Mouse (Mus musculus) ES-E14 (cell line): ENCODE data around the gene St6galnac3. TPM values are rescaled to one million over a fixed set of nuclear protein-coding genes. Genes with fewer than 3 reads are reported as not detected.

ENCODE experiments used
- DNase-seq: peaks from one replicate; pipeline ENCODE4 v3.0.0-alpha.2; 2013; ENCODE audit warnings: low read depth, low spot score
- H3K27ac ChIP-seq: 2 replicates; pipeline ENCODE4 v1.5.1; 2012; ENCODE audit warnings: low read depth, mild to moderate bottlenecking, low read length, moderate library complexity, mixed read lengths; ENCODE audit not compliant: poor library complexity, insufficient read depth, severe bottlenecking
- H3K36me3 ChIP-seq: 2 replicates; pipeline ENCODE4 v1.6.1; 2012; ENCODE audit warnings: mild to moderate bottlenecking, low read length, moderate library complexity, mixed read lengths; ENCODE audit not compliant: control insufficient read depth, poor library complexity, insufficient read depth, severe bottlenecking
- H3K4me1 ChIP-seq, 2 experiments: fragments of 150-350 bp in 1 of 2; sonication (generic) in 1 of 2; 2 replicates each; pipeline ENCODE4 v1.6.1; 2012; ENCODE audit warnings: low read length in 2 of 2, mild to moderate bottlenecking in 1 of 2, mixed read lengths in 1 of 2; ENCODE audit not compliant: control insufficient read depth in 2 of 2, insufficient read depth in 2 of 2, poor library complexity in 1 of 2
- H3K4me3 ChIP-seq, 2 experiments: fragments of 150-350 bp in 1 of 2; sonication (generic) in 1 of 2; 2 replicates each; pipeline ENCODE4 v1.5.1; 2012; ENCODE audit warnings: low read length in 2 of 2, low read depth in 1 of 2, mild to moderate bottlenecking in 1 of 2, mixed read lengths in 1 of 2; ENCODE audit not compliant: insufficient read depth in 1 of 2, poor library complexity in 1 of 2, severe bottlenecking in 1 of 2
- H3K9ac ChIP-seq: 2 replicates; pipeline ENCODE4 v1.6.1; 2012; ENCODE audit warnings: low read depth, mild to moderate bottlenecking, low read length, mixed read lengths; ENCODE audit not compliant: poor library complexity, insufficient read depth, severe bottlenecking
- H3K9me3 ChIP-seq: fragments of 150-350 bp; sonication (generic); 2 replicates; pipeline ENCODE4 v1.6.1; 2012; ENCODE audit warnings: low read depth, mild to moderate bottlenecking, low read length; ENCODE audit not compliant: control insufficient read depth, insufficient read depth
- CHD2 ChIP-seq: IDR thresholded peaks from 2 replicates; pipeline ENCODE4 v1.6.1; 2014; ENCODE audit warnings: mild to moderate bottlenecking, low read depth, low read length, inconsistent platforms
- HCFC1 ChIP-seq: IDR thresholded peaks from 2 replicates; pipeline ENCODE4 v1.6.1; 2012; ENCODE audit warnings: low read length, inconsistent platforms, borderline replicate concordance; ENCODE audit not compliant: insufficient read depth
- MAFK ChIP-seq: IDR thresholded peaks from 2 replicates; pipeline ENCODE4 v1.6.1; 2014; ENCODE audit warnings: mild to moderate bottlenecking, low read depth, low read length, inconsistent platforms; ENCODE audit not compliant: insufficient read depth
- ZC3H11A ChIP-seq: IDR thresholded peaks from 2 replicates; pipeline ENCODE4 v1.6.1; 2012; ENCODE audit warnings: low read depth, mild to moderate bottlenecking, inconsistent platforms, low read length, borderline replicate concordance
- ZNF384 ChIP-seq: IDR thresholded peaks from 2 replicates; pipeline ENCODE4 v1.6.1; 2012; ENCODE audit warnings: low read depth, low read length, inconsistent platforms
- in situ Hi-C, 2 experiments: fragments of 600-800 bp; cut with MboI; formaldehyde crosslinking; loops; one replicate each; pipeline ENCODE4 v1.15.1; 2025; ENCODE audit warnings: low sequenced_read_pairs in 2 of 2, inconsistent platforms in 1 of 2; ENCODE audit not compliant: unreplicated experiment in 2 of 2
- total RNA-seq: library from RNA; depleted of rRNA; stranded (reverse); fragments of 300-350 nt; gene quantifications from 2 replicates; pipeline ENCODE4 v1.2.3, GENCODE M21; 2012

The St6galnac3 gene
- total RNA-seq, 1 experiment: 3.8 TPM

- Histone ChIP-seq H3K4me1 (peaks cover 3 to 9% of the 10 kb centered on the region in 2 experiments; a peak in 1 of 4 replicates), H3K36me3 (peaks cover 12% of the 10 kb centered on the region), H3K9ac (peak overlapping the region; percentile 84), H3K4me3 (peak overlapping the region; percentile 89 to 93), H3K27ac (peak overlapping the region; percentile 53; the same call in 1 of the 2 replicates), H3K9me3 (no peaks in the 10 kb centered on the region)
- TF ChIP-seq HCFC1 (no peak), CHD2 (peak; percentile 62; the same call in 1 of the 2 replicates), ZC3H11A (no peak), ZNF384 (no peak), MAFK (no peak)
- peak; percentile 47 for DNase-seq
- in situ Hi-C loops: no loop called here
Observed at GRCm38 (mm10) chr3:153453127-153454049, 271.6 kb downstream of the St6galnac3 start.

DNA sequence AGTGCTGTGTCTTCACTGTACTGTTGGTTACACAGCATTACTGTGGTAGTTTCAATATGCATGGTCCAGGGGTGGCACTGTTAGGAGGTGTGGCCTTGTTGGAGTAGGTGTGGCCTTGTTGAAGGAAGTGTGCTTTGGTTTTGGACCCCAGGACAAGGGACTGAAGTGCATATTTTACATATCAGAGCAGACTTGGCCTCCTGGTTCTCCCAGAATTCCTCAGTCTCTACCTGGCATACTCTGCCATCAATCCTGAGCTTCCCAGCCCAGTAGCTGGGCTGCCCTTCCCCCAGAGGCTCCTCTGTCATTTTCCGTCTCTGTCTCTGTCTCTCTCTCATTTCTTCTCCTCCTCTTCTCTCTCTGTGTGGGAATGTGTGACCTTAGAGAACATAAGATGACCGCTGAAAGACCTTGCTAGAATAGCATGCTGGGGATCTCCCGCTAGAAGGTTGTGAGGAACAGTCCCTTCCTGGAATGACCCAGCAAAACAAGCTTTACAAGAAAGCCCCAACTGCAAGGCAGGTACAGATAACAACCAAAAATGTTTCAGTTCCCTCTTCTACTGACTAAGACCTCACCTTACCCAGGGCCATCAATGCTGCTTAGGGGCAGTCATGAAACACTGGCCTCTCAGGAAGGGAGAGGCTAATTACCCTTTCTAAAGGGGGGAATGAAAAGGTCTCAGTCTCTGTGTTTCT lies 272.5 kb downstream of the St6galnac3 start:
- in situ Hi-C loops: no loop called here
- DNase-seq: no peak
- Histone ChIP-seq H3K9ac (no peak overlapping the region), H3K9me3 (no peaks in the 10 kb centered on the region), H3K36me3 (peaks cover 12% of the 10 kb centered on the region), H3K27ac (0 out of 2 replicates have a peak overlapping the region, but pooled peaks have one; percentile 13), H3K4me3 (peak overlapping the region; percentile 12 to 93; a peak in 2 of 4 replicates), H3K4me1 (peaks cover 3 to 9% of the 10 kb centered on the region in 2 experiments; a peak in 1 of 4 replicates)
- TF ChIP-seq MAFK (no peak), ZC3H11A (no peak), ZNF384 (no peak), HCFC1 (no peak), CHD2 (no peak)

DNA sequence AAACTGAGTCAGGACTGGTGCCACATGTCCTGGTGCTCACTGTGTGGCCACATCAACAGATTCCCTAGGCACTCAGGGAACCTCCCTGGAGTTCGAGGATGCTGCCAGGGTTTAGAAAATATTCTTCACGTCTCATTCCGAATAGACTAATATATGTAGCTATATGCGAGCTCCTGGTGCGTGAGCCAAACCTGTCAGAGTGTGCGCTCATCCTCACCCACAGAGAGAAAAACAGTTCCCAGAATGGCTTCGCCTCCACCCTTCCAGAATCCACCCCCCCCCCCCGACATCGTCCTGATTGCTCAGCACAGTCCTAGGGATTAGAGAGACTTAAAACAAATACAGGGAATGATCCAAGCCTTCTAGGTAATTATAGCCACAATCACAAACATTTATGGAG lies 283.6 kb downstream of the St6galnac3 start:
- Histone ChIP-seq H3K36me3 (no peaks in the 10 kb centered on the region), H3K4me1 (no peaks in the 10 kb centered on the region), H3K4me3 (no peak overlapping the region), H3K27ac (no peak overlapping the region), H3K9ac (no peak overlapping the region), H3K9me3 (no peaks in the 10 kb centered on the region)
- in situ Hi-C loops: no loop called here
- no peak for DNase-seq
- TF ChIP-seq ZNF384 (no peak), CHD2 (no peak), MAFK (no peak), HCFC1 (no peak), ZC3H11A (no peak)

GRCm38 (mm10) chr3:153436076-153437021 lies 288.6 kb downstream of the St6galnac3 start:
- no peaks in the 10 kb centered on the region for H3K4me1 ChIP-seq
- no peak overlapping the region for H3K4me3 ChIP-seq
- H3K36me3 ChIP-seq: no peaks in the 10 kb centered on the region
- H3K27ac ChIP-seq: no peak overlapping the region
- in situ Hi-C loops: no loop called here
- no peaks in the 10 kb centered on the region for H3K9me3 ChIP-seq
- H3K9ac ChIP-seq: no peak overlapping the region
- no peak for DNase-seq
- TF ChIP-seq MAFK (no peak), CHD2 (no peak), HCFC1 (no peak), ZC3H11A (no peak), ZNF384 (no peak)
